Comparison of ENCODE assay signal across 8 mouse cellular contexts in genomic region chr6:136980331-136980746, GRCm38 (mm10). TPM values are rescaled to one million over a fixed set of nuclear protein-coding genes. Genes with fewer than 3 reads are reported as not detected.
DNase-seq lines count a peak whose midpoint lies in the region; ATAC-seq and TF ChIP-seq lines count a peak whose summit lies in the region.

No protein-coding gene starts in this region.

- 0 out of 2 replicates have a peak, but pooled peaks have one; percentile 31 for ATAC-seq in limb, embryonic 12.5 days (ENCODE audit: insufficient number of reproducible peaks, insufficient read depth, low FRiP score, low TSS enrichment, low read depth)
- peak; percentile 44; the same call in 1 of the 2 replicates for ATAC-seq in midbrain, postnatal 0 days (ENCODE audit: low FRiP score)

- no peaks in the 10 kb centered on the region for H3K27me3 ChIP-seq in heart, adult 2 months (ENCODE audit: control insufficient read depth, insufficient read depth, low read length)
- no peaks in the 10 kb centered on the region for H3K27me3 ChIP-seq in heart, embryonic 10.5 days (ENCODE audit: insufficient read depth, poor library complexity, severe bottlenecking)
- no peaks in the 10 kb centered on the region for H3K27me3 ChIP-seq in limb, embryonic 12.5 days
- no peaks in the 10 kb centered on the region for H3K27me3 ChIP-seq in midbrain, postnatal 0 days (ENCODE audit: insufficient read depth, low read length)

- TF ChIP-seq CTCF in heart, adult 2 months (IDR thresholded peaks at IDR 0.05), result peak; percentile 75
- TF ChIP-seq CTCF in midbrain, postnatal 0 days (IDR thresholded peaks at IDR 0.05), result peak; percentile 80

- H3K4me2 ChIP-seq in limb, embryonic 12.5 days, result no peak overlapping the region; the same call in 1 of the 2 replicates
- no peak overlapping the region for H3K4me2 ChIP-seq in midbrain, postnatal 0 days (ENCODE audit: low read depth, low read length, poor library complexity, severe bottlenecking)

- no peaks in the 10 kb centered on the region for H3K79me2 ChIP-seq in heart, adult 2 months (replicated peaks; ENCODE audit: control insufficient read depth, insufficient read depth, low read length)

- intact Hi-C loops in heart, adult 2 months (cut with DNase I), result loop anchor here (5.0 to 10.0 kb wide), 3 partner anchors 118 to 356 kb away; no protein-coding TSS in a partner anchor
- intact Hi-C loops in heart, postnatal 25 days (cut with DNase I), result loop anchor here (5.0 kb wide), 2 partner anchors 118 to 358 kb away; no protein-coding TSS in a partner anchor

- peak; percentile 37 to 45 for DNase-seq in heart, adult 2 months
- DNase-seq in heart, postnatal 25 days (ENCODE audit: low spot score), result no peak
- DNase-seq in brain, adult 2 months (ENCODE audit: low read depth, low spot score), result peak; percentile 68
- DNase-seq in heart, embryonic 10.5 days (ENCODE audit: low spot score), result no peak
- peak; percentile 78 for DNase-seq in midbrain, postnatal 0 days (ENCODE audit: low spot score)
- no peak for DNase-seq in adrenal gland, adult 8-10 months
- DNase-seq in right cerebral cortex, postnatal 25 days, result no peak

- 14% methylated on average over 3 of the region's 3 CpGs for WGBS in heart, adult 2 months
- WGBS in heart, embryonic 10.5 days, result 27% methylated on average over 3 of the region's 3 CpGs
- 26% methylated on average over 3 of the region's 3 CpGs for WGBS in limb, embryonic 12.5 days
- WGBS in midbrain, postnatal 0 days, result 27% methylated on average over 3 of the region's 3 CpGs

- H3K4me3 ChIP-seq in heart, adult 2 months, result no peak overlapping the region
- peak overlapping the region; percentile 19; the same call in 1 of the 2 replicates for H3K4me3 ChIP-seq in heart, embryonic 10.5 days
- H3K4me3 ChIP-seq in limb, embryonic 12.5 days (replicated peaks), result no peak overlapping the region
- H3K4me3 ChIP-seq in midbrain, postnatal 0 days (ENCODE audit: low read depth, low read length), result no peak overlapping the region

- H3K4me1 ChIP-seq in heart, adult 2 months (ENCODE audit: control insufficient read depth, insufficient read depth, low read length), result peaks cover 3% of the 10 kb centered on the region
- peaks cover 16% of the 10 kb centered on the region for H3K4me1 ChIP-seq in heart, embryonic 10.5 days
- peaks cover 11% of the 10 kb centered on the region for H3K4me1 ChIP-seq in limb, embryonic 12.5 days (replicated peaks)
- H3K4me1 ChIP-seq in midbrain, postnatal 0 days (ENCODE audit: insufficient read depth, low read length), result no peaks in the 10 kb centered on the region; the same call in 1 of the 2 replicates

- H3K36me3 ChIP-seq in heart, adult 2 months (ENCODE audit: control insufficient read depth, insufficient read depth, low read length), result no peaks in the 10 kb centered on the region
- no peaks in the 10 kb centered on the region for H3K36me3 ChIP-seq in heart, embryonic 10.5 days
- H3K36me3 ChIP-seq in limb, embryonic 12.5 days, result no peaks in the 10 kb centered on the region
- H3K36me3 ChIP-seq in midbrain, postnatal 0 days (ENCODE audit: insufficient read depth, low read length), result no peaks in the 10 kb centered on the region

- peak overlapping the region; percentile 47 for H3K27ac ChIP-seq in heart, adult 2 months
- peak overlapping the region; percentile 84 for H3K27ac ChIP-seq in heart, embryonic 10.5 days
- H3K27ac ChIP-seq in limb, embryonic 12.5 days, result peak overlapping the region; percentile 56; the same call in 1 of the 2 replicates
- H3K27ac ChIP-seq in midbrain, postnatal 0 days (ENCODE audit: low read depth, low read length), result no peak overlapping the region

- H3K9me3 ChIP-seq in heart, embryonic 10.5 days, result no peaks in the 10 kb centered on the region
- no peaks in the 10 kb centered on the region for H3K9me3 ChIP-seq in limb, embryonic 12.5 days
- H3K9me3 ChIP-seq in midbrain, postnatal 0 days (ENCODE audit: low read length), result no peaks in the 10 kb centered on the region

- no peak for TF ChIP-seq POLR2A in heart, adult 2 months (IDR thresholded peaks at IDR 0.05; ENCODE audit: insufficient read depth, low read depth, low read length)

- no peak overlapping the region for H3K9ac ChIP-seq in heart, adult 2 months (ENCODE audit: low read depth, low read length)
- no peak overlapping the region for H3K9ac ChIP-seq in limb, embryonic 12.5 days (replicated peaks)
- H3K9ac ChIP-seq in midbrain, postnatal 0 days (replicated peaks; ENCODE audit: low read length, poor library complexity, severe bottlenecking), result no peak overlapping the region

- TF ChIP-seq EP300 in heart, adult 2 months (IDR thresholded peaks at IDR 0.05; ENCODE audit: insufficient read depth, low read depth, low read length), result 0 out of 2 replicates have a peak, but pooled peaks have one; percentile 11

RNA-seq across cellular contexts. Expression of gene Arhgdib, which starts 38.6 kb away (rescaled TPM):
- 10 to 100 TPM; 24.0 to 30.4 TPM for total RNA-seq in heart, adult 2 months (2021)
- 41.7 and 57.6 TPM in 2 replicates for polyA plus RNA-seq in heart, adult 2 months (2012; rRNA removed)
- 10 to 100 TPM; 26.5 to 27.8 TPM for total RNA-seq in heart, postnatal 25 days (2021)
- polyA plus RNA-seq in heart, embryonic 10.5 days (2016; fragmentation: Nextera tagmentation; extraction: Ambion mirVana), result 105 and 111 TPM in 2 replicates
- polyA plus RNA-seq in limb, embryonic 12.5 days (2016; fragmentation: Nextera tagmentation; extraction: Ambion mirVana), result 33.9 and 42.1 TPM in 2 replicates
- 8.3 and 9.0 TPM in 2 replicates for total RNA-seq in midbrain, postnatal 0 days (2014; rRNA removed)
- 16.1 and 19.0 TPM in 2 replicates for polyA plus RNA-seq in midbrain, postnatal 0 days (2015; fragmentation: Nextera tagmentation; extraction: Ambion mirVana)
- total RNA-seq in adrenal gland, adult 8-10 months (2022), result 10 to 100 TPM; 20.7 to 30.5 (median 28.0) TPM

RNA-seq across cellular contexts. Expression of gene Pde6h, which starts 56.7 kb away (rescaled TPM):
- under 1 TPM in 1 of 2 experiments, not detected in 1; 0.30 TPM for total RNA-seq in heart, adult 2 months (2021)
- 0.04 and 0.26 TPM in 2 replicates for polyA plus RNA-seq in heart, adult 2 months (2012; rRNA removed)
- total RNA-seq in heart, postnatal 25 days (2021), result not detected
- polyA plus RNA-seq in heart, embryonic 10.5 days (2016; fragmentation: Nextera tagmentation; extraction: Ambion mirVana), result not detected in 2 replicates
- 0.23 TPM in 1 of 2 replicates, not detected in the other for polyA plus RNA-seq in limb, embryonic 12.5 days (2016; fragmentation: Nextera tagmentation; extraction: Ambion mirVana)
- total RNA-seq in midbrain, postnatal 0 days (2014; rRNA removed), result 0.05 and 0.19 TPM in 2 replicates
- polyA plus RNA-seq in midbrain, postnatal 0 days (2015; fragmentation: Nextera tagmentation; extraction: Ambion mirVana), result 0.37 and 0.84 TPM in 2 replicates
- under 1 TPM in 1 of 4 experiments, not detected in 3; 0.14 TPM for total RNA-seq in adrenal gland, adult 8-10 months (2022)

RNA-seq across cellular contexts. Expression of gene Erp27, which starts 58.4 kb away (rescaled TPM):
- total RNA-seq in heart, adult 2 months (2021), result not detected
- 0.29 and 0.51 TPM in 2 replicates for polyA plus RNA-seq in heart, adult 2 months (2012; rRNA removed)
- not detected for total RNA-seq in heart, postnatal 25 days (2021)
- 0.55 and 0.73 TPM in 2 replicates for polyA plus RNA-seq in heart, embryonic 10.5 days (2016; fragmentation: Nextera tagmentation; extraction: Ambion mirVana)
- 0.15 and 0.33 TPM in 2 replicates for polyA plus RNA-seq in limb, embryonic 12.5 days (2016; fragmentation: Nextera tagmentation; extraction: Ambion mirVana)
- total RNA-seq in midbrain, postnatal 0 days (2014; rRNA removed), result not detected in 2 replicates
- not detected in 2 replicates for polyA plus RNA-seq in midbrain, postnatal 0 days (2015; fragmentation: Nextera tagmentation; extraction: Ambion mirVana)
- under 1 TPM in 1 of 4 experiments, not detected in 3; 0.28 TPM for total RNA-seq in adrenal gland, adult 8-10 months (2022)

Comparison
In these comparisons a context has a peak if more than half of its experiments do, and no peak if none do; other contexts are left out.
1. DNase-seq: peak in heart, adult 2 months (2 of 2), brain, adult 2 months (single experiment) and midbrain, postnatal 0 days (single experiment); none in heart, postnatal 25 days (single experiment), heart, embryonic 10.5 days (single experiment), adrenal gland, adult 8-10 months (single experiment) and right cerebral cortex, postnatal 25 days (single experiment).